Mouse (Mus musculus): ENCODE measurements at regions not wholly inside any gene's neighbourhood (a gene's known extent, or its start where the extent isn't known, plus 50 kb on each side); places are given as distances from the start of the nearest gene placed in this dataset.

GRCm38 (mm10) chr1:47193001-47193400, 300.3 kb upstream of the Slc39a10 start:
- TF ChIP-seq CTCF (IDR thresholded peaks at IDR 0.05; ENCODE audit: extremely low read depth, insufficient read length, insufficient replicate concordance, low read depth, low read length), result no peak
- no peak for TF ChIP-seq POLR2A (IDR thresholded peaks at IDR 0.05; ENCODE audit: low read depth, low read length)
